Mouse (Mus musculus): Measurements from ENCODE around the gene Smim4. TPM values are rescaled to one million over a fixed set of nuclear protein-coding genes. Genes with fewer than 3 reads are reported as not detected.

Smim4 gene
- polyA plus RNA-seq, 1 experiment from 2014 or later, result 65.7 TPM

- no peak for ATAC-seq (ENCODE audit: insufficient number of reproducible peaks, insufficient read depth, low FRiP score, low TSS enrichment, low read depth)
These were observed 10.2 kb upstream of the Smim4 start for GRCm38 (mm10) chr14:31138897-31139429.

GRCm38 (mm10) chr14:31138219-31138896 lies 9.6 kb upstream of the Smim4 start:
- Histone ChIP-seq H3K4me3 (replicated peaks) (no peak overlapping the region), H3K27ac (no peak overlapping the region), H3K4me2 (no peak overlapping the region), H3K9me3 (no peaks in the 10 kb centered on the region), H3K36me3 (peaks cover 99% of the 10 kb centered on the region), H3K27me3 (no peaks in the 10 kb centered on the region), H3K4me1 (replicated peaks) (peaks cover under 1% of the 10 kb centered on the region; the same call in 1 of the 2 replicates), H3K9ac (replicated peaks) (no peak overlapping the region)
- ATAC-seq (ENCODE audit: insufficient number of reproducible peaks, insufficient read depth, low FRiP score, low TSS enrichment, low read depth), result no peak
- WGBS, result 94% methylated on average over 17 of the region's 35 CpGs

More at GRCm38 (mm10) chr14:31138897-31139429, 10.2 kb upstream of the Smim4 start:
- Histone ChIP-seq H3K9me3 (no peaks in the 10 kb centered on the region), H3K27ac (no peak overlapping the region), H3K27me3 (no peaks in the 10 kb centered on the region), H3K4me3 (replicated peaks) (no peak overlapping the region), H3K9ac (replicated peaks) (no peak overlapping the region), H3K4me2 (no peak overlapping the region), H3K4me1 (replicated peaks) (no peaks in the 10 kb centered on the region), H3K36me3 (peaks cover 94% of the 10 kb centered on the region)
- 93% methylated on average over 9 of the region's 9 CpGs for WGBS

DNA sequence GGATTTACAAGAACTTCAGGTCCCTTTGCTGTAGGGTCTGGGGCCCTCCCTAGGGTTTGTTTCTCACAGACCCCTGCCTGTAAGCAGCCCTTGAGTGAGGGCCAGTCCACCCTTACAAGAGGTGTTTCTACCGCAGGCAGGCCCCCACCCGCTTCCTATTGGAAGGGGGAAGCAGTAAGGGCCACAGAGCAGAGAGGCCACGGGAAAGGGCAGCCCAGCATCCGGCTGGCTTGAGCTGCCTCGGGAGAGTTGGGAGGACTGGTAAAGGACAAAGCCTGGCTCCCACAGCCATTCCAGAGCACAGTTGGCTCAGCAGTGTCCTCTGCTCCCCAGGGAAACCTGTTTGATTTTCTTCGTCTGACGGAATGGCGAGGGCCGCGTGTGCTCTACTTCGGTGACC lies 9.0 kb upstream of the Smim4 start:
- no peak overlapping the region for H3K9ac ChIP-seq (replicated peaks)
- no peaks in the 10 kb centered on the region for H3K9me3 ChIP-seq
- no peak overlapping the region for H3K4me2 ChIP-seq
- no peak overlapping the region for H3K4me3 ChIP-seq (replicated peaks)
- WGBS, result 90% methylated on average over 11 of the region's 11 CpGs
- H3K27me3 ChIP-seq, result no peaks in the 10 kb centered on the region
- no peak overlapping the region for H3K27ac ChIP-seq
- ATAC-seq (ENCODE audit: insufficient number of reproducible peaks, insufficient read depth, low FRiP score, low TSS enrichment, low read depth), result no peak
- peaks cover 6% of the 10 kb centered on the region for H3K4me1 ChIP-seq (replicated peaks)
- peaks cover 93% of the 10 kb centered on the region for H3K36me3 ChIP-seq

DNA sequence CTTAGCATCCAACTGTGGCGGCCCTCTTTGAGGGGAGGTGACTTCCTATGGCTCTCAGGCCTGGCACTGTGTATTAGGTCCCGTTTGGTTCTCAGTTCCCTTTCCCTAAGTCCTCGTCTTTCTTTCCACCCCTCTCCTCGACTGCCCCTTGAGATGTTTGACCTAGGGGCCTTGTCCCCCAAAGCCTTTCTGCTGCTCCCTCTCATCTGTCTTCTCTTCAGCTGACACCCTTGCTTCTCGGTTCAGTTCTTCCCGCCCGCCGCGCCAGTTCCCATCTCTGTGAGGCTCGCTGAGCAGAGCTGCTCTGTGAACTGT lies 8.5 kb upstream of the Smim4 start:
- Histone ChIP-seq H3K27me3 (no peaks in the 10 kb centered on the region), H3K36me3 (peaks cover 88% of the 10 kb centered on the region), H3K9ac (replicated peaks) (no peak overlapping the region), H3K9me3 (no peaks in the 10 kb centered on the region), H3K4me3 (replicated peaks) (no peak overlapping the region), H3K27ac (no peak overlapping the region), H3K4me2 (no peak overlapping the region), H3K4me1 (replicated peaks) (peaks cover 12% of the 10 kb centered on the region)
- 85% methylated on average over 10 of the region's 10 CpGs for WGBS
- no peak for ATAC-seq (ENCODE audit: insufficient number of reproducible peaks, insufficient read depth, low FRiP score, low TSS enrichment, low read depth)

DNA sequence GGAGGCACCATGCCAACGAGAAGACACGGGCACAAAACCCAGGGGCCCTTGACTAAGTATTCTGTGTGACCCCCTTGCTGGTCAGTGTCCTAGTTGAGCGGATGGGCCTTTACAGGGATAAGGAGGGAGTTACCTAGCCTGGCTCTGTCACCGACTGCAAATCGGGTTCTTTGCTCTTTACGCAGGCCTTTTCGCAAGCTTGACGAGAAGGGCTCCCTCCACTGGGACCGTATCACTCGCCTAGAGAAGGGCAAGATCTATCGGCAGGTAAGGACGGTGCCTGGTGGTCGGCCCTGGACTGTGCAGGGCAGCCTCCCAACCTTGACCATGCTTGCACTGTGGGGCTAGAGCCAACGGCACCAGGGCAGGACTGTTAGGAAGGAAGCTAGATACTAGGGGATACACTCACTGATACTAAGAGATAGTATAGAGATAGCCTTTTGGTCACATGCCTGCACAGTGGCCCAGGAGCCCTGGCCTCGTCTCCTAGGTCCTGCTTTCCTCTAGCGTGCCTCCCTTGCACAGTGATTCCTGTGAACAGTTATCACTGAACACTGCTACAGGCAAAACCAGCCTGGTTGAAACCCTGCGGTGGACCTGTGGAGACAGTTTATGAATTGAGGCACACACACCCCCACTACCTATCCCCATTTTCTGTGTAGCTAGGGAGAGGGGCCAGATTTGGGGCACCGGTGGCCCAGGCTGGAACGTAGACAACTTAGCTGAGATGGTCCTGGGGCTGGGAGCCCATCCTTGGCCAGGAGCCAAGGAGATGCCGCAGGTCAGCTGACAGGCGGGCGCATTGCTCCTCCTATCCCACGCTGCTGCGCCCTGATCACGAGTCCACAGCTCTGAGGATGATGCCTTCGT lies 7.9 kb upstream of the Smim4 start:
- no peak for ATAC-seq (ENCODE audit: insufficient number of reproducible peaks, insufficient read depth, low FRiP score, low TSS enrichment, low read depth)
- Histone ChIP-seq H3K27ac (no peak overlapping the region), H3K9ac (replicated peaks) (no peak overlapping the region), H3K4me1 (replicated peaks) (peaks cover 18% of the 10 kb centered on the region), H3K36me3 (peaks cover 82% of the 10 kb centered on the region), H3K9me3 (no peaks in the 10 kb centered on the region), H3K4me2 (no peak overlapping the region), H3K4me3 (replicated peaks) (no peak overlapping the region), H3K27me3 (no peaks in the 10 kb centered on the region)
- WGBS, result 92% methylated on average over 26 of the region's 26 CpGs

- Histone ChIP-seq H3K27ac (no peak overlapping the region), H3K4me1 (replicated peaks) (peaks cover 18% of the 10 kb centered on the region), H3K4me2 (no peak overlapping the region), H3K9ac (replicated peaks) (no peak overlapping the region), H3K36me3 (peaks cover 73% of the 10 kb centered on the region), H3K4me3 (replicated peaks) (no peak overlapping the region), H3K9me3 (no peaks in the 10 kb centered on the region), H3K27me3 (no peaks in the 10 kb centered on the region)
- ATAC-seq (ENCODE audit: insufficient number of reproducible peaks, insufficient read depth, low FRiP score, low TSS enrichment, low read depth), result no peak
- WGBS, result 90% methylated on average over 34 of the region's 34 CpGs
These were observed 7.0 kb upstream of the Smim4 start for GRCm38 (mm10) chr14:31135495-31136410.

- Histone ChIP-seq H3K9ac (replicated peaks) (no peak overlapping the region), H3K4me3 (replicated peaks) (no peak overlapping the region), H3K4me1 (replicated peaks) (peaks cover 26% of the 10 kb centered on the region), H3K4me2 (no peak overlapping the region), H3K27me3 (no peaks in the 10 kb centered on the region), H3K27ac (no peak overlapping the region), H3K9me3 (no peaks in the 10 kb centered on the region), H3K36me3 (peaks cover 59% of the 10 kb centered on the region)
- no peak for ATAC-seq (ENCODE audit: insufficient number of reproducible peaks, insufficient read depth, low FRiP score, low TSS enrichment, low read depth)
- WGBS, result 94% methylated on average over 25 of the region's 25 CpGs
These were observed 5.6 kb upstream of the Smim4 start for GRCm38 (mm10) chr14:31134015-31135000.

- H3K9me3 ChIP-seq, result no peaks in the 10 kb centered on the region
- 0 out of 2 replicates have a peak overlapping the region, but pooled peaks have one; percentile 41 for H3K27ac ChIP-seq
- peaks cover 47% of the 10 kb centered on the region for H3K36me3 ChIP-seq
- 0 out of 2 replicates have a peak overlapping the region, but pooled peaks have one; percentile 97 for H3K4me3 ChIP-seq (replicated peaks)
- H3K27me3 ChIP-seq, result no peaks in the 10 kb centered on the region
- peaks cover 26% of the 10 kb centered on the region for H3K4me1 ChIP-seq (replicated peaks)
- WGBS, result 56% methylated on average over 11 of the region's 11 CpGs
- peak overlapping the region; percentile 96 for H3K4me2 ChIP-seq
- H3K9ac ChIP-seq (replicated peaks), result peak overlapping the region; percentile 42; the same call in 1 of the 2 replicates
- no peak for ATAC-seq (ENCODE audit: insufficient number of reproducible peaks, insufficient read depth, low FRiP score, low TSS enrichment, low read depth)
These were observed 4.4 kb upstream of the Smim4 start for GRCm38 (mm10) chr14:31133023-31133665.

DNA sequence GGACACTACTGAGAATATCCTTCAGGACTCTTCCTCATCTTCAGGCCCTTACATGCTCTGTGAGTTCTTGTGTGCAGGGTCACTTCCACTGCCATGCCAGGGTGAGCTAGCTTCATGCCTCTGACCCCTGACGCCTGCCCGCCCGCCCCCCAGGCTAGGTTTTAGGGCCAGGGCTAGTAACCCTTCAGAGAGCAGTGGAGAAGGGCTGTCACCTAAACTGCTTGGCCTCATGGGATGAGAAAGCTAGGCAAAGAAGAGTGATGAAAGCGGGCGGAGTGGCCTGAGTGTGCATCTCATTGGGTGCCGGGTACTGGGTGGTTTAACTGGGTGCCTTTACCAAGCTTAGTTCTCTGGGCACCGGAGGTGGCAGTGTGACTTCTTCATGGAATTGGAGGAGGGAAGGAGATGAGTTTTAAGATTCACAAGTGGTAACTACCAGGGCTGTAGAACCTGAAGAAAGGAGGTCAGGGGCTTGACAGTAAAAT lies 3.8 kb upstream of the Smim4 start:
- Histone ChIP-seq H3K27ac (no peak overlapping the region), H3K4me1 (replicated peaks) (peaks cover 27% of the 10 kb centered on the region), H3K9ac (replicated peaks) (peak overlapping the region; percentile 98), H3K4me3 (replicated peaks) (peak overlapping the region; percentile 97), H3K27me3 (no peaks in the 10 kb centered on the region), H3K36me3 (peaks cover 41% of the 10 kb centered on the region), H3K9me3 (no peaks in the 10 kb centered on the region), H3K4me2 (peak overlapping the region; percentile 96)
- ATAC-seq (ENCODE audit: insufficient number of reproducible peaks, insufficient read depth, low FRiP score, low TSS enrichment, low read depth), result no peak
- WGBS, result 87% methylated on average over 7 of the region's 7 CpGs
